Mouse (Mus musculus) thymus, adult 18-20 months (tissue): ENCODE measurements around the gene 1600014C10Rik.

Source experiments
- DNase-seq, 2 experiments: peaks; one replicate each; pipeline ENCODE4 v3.0.0; 2022; ENCODE audit warnings: mixed read lengths in 2 of 2

1600014C10Rik gene

DNA sequence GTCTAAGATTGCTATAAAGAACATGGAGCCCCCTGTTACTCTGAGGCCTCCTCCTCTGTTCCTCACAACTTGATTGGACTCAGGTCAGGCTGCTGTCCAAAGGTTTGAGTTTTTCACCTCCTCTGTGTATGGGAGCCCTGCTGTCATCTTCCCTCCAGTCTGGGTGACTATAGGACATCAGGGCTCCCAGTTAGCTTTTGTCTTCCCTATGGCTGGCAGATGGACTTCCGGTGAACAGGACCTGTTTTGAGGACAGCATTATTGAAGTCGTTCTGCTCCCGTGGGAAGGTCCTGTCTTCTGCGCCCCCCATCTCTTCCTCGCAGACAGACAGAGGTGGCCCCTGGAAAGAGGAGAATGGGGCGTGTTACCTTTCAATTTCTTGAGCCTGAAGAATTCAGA lies 1.8 kb downstream of the 1600014C10Rik start:
- no peak for DNase-seq

DNA sequence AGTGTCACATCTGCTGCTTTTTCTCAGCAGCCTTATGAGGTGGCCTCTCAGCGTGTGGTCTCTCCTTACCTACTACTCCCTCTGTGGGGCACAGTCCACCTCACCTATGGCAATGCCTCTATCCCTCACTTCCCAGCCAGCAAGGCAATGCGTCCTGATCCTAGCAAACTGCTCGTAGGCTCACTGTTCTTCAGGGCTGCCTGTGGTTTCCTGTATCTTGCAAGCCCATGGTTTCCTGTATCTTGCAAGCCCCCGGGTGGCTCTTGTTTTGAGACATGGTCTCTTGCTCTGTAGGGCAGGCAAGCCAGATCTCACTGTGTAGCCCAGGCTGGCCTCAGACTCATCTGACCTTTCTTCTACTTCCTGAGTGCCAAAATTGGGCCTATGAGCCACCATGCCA lies 3.8 kb downstream of the 1600014C10Rik start:
- peak; percentile 36 to 52 for DNase-seq

GRCm38 (mm10) chr7:38187796-38188195 lies 4.8 kb downstream of the 1600014C10Rik start:
- DNase-seq, result no peak

- DNase-seq, result no peak
These were observed 5.5 kb downstream of the 1600014C10Rik start for GRCm38 (mm10) chr7:38188281-38189075.

DNA sequence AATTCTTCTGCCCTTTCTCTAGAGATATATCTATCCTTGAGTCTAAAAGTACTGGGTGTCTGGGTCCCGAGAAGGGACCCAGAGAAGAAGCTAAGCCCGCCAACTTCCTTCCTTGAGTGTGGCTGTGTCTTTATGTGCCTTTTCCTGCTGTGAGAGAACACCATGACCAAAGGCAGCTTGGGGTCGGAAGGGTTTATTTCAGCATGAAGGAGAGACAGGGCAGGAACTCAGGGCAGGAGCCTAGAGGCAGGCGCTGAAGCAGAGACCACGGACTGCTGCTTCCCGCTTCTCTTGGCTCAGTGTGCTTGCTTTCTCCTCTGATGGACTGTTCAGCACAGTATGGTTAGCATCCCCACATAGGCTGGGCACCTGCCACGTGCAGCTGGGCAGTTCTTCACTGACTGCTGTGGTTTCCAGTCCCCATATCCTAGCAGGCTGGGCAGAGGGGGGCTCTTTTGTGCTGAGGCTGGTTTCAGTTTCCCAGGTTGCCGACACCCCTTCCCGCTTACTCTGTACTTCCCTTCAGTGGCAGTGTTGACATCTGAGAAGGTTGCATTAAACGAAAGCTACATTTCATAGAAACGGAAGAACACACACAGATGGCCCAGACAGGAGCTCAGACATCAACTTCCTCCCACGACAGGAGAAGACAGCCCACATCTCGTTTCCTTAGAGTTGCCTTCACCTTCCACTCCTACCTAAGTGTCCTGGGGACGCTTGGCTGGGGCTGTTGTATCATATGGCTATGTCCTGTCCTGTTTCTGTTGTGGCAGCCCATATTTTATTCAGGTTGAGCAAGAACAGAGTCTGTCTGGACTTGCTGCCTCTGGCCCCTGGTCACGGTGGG lies 6.3 kb downstream of the 1600014C10Rik start:
- DNase-seq, result peak in 1 of 2 experiments; percentile 64

DNA sequence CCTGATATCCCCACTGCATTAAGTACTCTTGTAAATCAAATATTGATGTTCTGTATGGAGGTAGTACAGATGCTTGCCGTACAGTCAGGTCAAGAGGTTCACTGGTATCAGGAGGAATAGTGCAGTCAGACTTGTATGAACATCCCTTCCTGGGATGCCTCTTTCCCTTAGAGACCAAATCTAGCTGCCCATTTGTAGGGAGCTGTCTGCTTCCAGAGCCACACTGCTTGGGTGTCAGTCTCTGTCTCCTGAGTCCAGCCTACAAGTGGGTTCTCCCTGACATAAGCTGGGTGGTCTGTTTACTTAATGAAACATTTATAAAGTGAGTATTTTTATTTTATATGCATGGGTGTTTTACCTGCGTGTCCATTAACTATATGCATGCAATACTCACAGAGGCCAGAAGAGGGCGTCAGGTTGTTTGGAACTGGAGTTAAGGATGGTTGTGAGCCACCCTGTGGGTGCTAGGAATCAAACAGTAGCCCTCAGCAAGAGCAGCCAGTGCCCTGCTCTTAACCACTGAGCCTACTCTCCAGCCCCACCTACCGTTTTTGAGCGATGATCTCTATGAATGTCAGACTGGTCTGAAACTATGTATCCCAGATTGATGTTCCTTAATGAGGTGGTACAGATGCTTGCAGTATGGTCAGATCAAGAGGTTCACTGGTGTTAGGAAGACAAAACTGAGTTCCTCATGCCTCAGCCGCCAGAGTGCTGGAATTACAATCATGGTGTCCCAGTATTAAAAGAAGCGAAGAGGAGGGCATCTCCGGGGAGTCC lies 7.2 kb downstream of the 1600014C10Rik start:
- DNase-seq, result no peak

- no peak for DNase-seq
These were observed 8.1 kb downstream of the 1600014C10Rik start for GRCm38 (mm10) chr7:38191146-38191545.

DNA sequence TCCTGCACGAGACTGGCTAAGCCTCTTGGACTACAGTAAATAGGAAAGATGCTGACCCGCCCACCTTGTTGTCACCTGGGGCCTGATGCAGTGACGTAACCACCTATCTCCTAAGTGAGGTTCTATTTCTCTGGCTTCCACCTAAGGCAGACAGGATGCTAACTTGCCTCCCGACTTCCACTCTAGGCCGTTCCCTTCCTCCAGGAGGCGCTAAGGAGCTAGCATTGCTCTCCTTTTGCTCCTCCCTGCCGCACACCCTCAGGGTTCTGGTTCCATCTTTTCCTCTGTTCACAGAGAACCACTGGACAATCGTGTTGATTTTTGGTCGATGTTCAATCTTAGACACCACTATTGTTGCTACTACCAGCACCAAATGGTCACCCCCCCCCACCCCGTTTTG lies 8.6 kb downstream of the 1600014C10Rik start:
- DNase-seq, result no peak

DNA sequence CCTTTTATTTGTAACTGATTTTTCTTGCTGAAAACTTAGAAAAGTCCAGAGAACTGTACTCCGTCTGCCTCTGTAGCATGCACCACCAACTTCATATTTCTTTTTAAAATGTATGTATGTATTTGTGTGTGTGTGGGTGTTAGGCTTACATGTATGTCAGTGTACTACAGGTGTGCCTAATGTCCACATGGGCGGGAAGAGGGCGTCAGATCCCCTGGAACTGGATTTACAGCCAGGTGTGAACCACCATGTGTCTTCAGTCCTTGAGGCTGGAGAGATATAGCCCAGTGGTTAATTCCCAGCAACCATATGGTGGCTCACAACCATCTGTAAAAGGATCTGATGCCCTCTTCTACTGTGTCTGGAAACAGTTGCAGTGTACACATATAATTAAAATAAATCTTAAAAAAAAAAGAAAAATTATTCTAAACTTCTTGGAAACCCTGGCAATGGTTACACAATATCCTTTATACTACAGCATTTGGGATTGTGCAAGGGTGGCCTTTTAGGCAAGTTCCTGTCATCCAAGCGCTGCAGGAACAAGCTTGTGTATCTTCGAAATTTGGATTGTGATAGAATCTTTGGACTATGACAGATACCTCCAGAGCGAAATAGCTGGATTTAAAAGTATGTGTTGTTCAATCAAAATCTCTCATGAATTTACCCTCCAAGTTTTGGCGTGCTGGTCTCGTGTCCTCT lies 17.0 kb downstream of the 1600014C10Rik start:
- no peak for DNase-seq

DNA sequence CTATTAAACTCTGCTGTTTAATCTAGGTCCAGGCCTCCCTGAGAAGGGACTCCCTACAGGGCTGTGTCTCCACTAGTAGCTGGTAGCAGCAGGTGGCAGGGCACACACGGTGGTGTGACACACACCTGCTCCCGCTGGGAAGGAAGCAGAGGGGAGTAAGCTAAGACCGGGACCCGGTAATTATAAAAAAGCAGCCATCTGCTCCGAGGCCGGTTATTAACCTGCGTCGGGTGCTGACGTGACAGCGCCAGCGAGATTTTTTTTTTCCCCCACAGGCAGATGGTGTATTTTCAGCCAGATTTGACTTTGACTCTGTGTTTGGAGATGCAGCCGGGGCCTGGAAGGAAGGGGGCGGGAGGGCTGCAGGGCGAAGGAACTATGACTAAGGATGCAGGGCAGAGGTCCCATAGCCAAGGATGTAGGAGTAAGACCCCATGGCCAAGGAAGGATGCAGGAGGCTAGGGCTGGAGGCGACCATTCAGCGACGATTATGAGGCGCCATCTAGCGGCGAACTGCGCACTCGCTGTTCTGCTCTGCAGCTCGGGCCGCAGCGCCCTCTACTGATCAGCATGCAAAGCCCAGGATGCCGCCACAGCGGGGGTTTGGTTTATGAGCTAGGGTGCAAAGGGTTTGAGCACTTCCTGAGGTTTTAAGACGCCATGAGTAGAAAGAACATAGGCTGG lies 17.7 kb downstream of the 1600014C10Rik start:
- DNase-seq, result peak; percentile 73 to 75

GRCm38 (mm10) chr7:38201290-38201658 lies 18.3 kb downstream of the 1600014C10Rik start:
- DNase-seq, result no peak

- no peak for DNase-seq
These were observed 21.3 kb downstream of the 1600014C10Rik start for GRCm38 (mm10) chr7:38204314-38204713.

DNA sequence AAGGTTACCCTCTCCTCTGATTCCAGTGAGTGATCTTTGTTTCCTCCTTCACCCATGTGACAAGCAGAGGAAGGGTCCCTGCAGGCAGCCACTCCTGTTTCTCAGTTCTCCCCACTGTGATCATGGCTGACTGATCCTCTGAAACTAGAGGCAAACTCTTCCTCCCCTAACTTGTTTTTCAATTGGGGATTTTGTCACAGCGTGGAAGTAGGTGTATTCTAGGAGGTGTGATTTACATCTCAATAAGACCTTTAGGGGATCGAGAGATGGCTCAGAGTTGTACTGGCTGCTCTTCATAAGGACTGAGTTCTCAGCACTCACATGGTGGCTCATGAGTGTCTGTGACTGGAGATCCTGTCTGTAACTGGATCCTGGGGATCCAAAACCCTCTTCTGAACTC lies 22.8 kb downstream of the 1600014C10Rik start:
- no peak for DNase-seq

DNA sequence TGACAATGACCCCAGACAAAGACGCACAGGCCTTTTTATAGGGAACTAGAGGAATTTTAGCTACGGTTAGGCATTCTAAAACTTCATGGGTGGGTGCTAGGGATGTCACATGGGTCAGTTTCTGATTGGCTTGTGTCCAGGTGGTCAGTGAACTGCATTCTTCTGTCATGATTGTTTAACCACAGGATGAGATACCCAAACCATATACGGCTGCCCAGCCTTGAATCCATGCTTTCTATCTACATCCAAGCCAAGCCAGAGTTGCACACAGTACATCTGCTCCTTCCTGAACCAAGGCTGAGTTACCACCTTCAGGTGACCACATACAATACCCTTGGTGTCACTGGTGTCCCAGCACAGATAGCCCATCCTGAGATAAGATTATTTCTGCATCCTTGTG lies 23.5 kb downstream of the 1600014C10Rik start:
- DNase-seq, result no peak

DNA sequence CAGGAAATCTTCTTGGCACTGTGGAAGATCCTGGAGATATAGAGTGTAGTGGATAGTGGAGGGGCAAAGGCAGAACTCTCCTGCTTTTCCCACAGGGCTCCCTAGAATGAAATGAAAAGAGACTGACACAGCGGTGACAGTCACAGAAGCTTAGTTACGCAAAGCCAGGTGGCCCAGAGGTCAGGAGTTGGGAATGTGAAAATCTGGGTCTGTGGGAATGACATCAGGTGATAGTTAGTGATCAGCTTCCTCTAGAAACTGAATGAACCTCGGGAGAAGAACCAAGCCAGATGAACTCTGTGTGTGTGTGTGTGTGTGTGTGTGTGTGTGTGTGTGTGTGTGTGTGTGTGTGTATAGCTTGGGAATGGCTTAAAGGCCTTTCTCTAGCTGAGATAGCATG lies 26.0 kb downstream of the 1600014C10Rik start:
- DNase-seq, result no peak

DNA sequence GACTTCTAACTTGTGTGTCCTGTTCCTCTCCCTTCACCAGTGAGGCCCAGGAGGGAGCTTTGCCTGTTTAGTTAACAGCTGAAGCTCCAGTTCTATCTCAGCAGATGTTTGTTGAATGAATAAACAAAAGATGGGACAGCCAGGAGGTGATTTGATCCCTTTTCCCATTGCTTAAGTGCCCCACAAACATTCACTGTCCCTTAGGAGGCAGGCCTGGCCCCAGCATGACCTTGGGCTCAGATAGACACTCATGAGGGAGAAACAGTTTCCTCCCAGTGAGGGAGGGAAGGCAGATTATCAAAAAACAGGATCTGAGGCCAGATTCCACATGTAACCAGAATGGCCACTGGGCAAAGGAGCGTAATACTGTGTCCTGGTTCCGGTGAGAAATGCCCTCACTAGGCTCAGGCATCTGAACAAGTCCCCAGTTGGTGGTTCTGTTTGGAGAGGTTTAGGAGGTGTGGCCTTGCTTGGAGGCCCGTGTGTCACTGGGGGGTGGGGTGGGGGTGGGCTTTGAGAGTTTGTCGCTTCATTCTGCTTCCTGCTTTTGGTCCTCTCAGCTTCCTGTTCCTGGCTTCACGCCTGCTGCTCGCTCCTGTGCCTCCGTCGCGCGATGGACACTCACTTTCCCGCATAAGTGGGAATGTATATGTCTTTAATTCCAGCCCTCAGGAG lies 26.6 kb downstream of the 1600014C10Rik start:
- DNase-seq, result no peak

DNA sequence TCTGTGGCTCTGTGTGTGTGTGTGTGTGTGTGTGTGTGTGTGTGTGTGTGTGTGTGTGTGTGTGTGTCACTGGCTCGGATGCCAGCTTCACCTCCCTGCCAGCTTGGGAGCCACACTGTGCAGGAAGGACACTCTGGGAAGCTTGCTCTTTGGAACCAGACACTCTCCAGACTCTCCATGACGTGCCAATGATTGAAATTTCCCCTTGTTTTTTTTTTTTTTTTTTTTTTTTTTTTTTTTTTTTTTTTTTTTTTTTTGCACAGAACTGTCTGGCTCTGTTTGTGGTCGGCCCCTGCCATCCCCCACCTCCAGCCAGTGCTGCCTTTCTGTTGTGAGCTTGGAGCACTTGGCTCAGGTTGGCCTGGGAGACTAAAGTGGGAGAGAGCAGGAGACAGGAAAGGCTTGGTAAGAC lies 29.6 kb downstream of the 1600014C10Rik start:
- DNase-seq, result no peak

GRCm38 (mm10) chr7:38214473-38215214 lies 31.6 kb downstream of the 1600014C10Rik start:
- peak; percentile 58 to 72 for DNase-seq

DNA sequence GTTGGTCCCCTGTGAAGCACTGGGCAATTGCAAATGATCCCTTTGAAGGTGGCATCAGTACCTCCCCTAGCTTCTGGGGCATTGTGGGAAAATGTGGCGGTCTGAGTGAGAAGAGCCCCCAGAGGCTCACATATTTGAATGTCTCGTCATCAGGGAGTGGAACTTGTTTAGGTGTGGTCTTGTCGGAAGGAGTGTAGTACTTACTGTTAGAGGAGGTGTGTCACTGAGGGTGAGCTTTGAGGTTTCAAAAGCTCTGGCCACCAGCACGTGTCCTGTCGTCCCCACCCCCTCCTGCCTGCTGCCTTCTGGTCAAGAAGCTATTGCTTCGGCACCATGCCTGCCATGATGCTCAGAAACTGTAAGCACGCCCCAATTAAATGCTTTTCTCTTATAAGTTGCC lies 32.3 kb downstream of the 1600014C10Rik start:
- no peak for DNase-seq

- no peak for DNase-seq
These were observed 32.7 kb downstream of the 1600014C10Rik start for GRCm38 (mm10) chr7:38215697-38216096.
